ENCODE assay signal across 7 mouse cellular contexts in the genomic region with DNA sequence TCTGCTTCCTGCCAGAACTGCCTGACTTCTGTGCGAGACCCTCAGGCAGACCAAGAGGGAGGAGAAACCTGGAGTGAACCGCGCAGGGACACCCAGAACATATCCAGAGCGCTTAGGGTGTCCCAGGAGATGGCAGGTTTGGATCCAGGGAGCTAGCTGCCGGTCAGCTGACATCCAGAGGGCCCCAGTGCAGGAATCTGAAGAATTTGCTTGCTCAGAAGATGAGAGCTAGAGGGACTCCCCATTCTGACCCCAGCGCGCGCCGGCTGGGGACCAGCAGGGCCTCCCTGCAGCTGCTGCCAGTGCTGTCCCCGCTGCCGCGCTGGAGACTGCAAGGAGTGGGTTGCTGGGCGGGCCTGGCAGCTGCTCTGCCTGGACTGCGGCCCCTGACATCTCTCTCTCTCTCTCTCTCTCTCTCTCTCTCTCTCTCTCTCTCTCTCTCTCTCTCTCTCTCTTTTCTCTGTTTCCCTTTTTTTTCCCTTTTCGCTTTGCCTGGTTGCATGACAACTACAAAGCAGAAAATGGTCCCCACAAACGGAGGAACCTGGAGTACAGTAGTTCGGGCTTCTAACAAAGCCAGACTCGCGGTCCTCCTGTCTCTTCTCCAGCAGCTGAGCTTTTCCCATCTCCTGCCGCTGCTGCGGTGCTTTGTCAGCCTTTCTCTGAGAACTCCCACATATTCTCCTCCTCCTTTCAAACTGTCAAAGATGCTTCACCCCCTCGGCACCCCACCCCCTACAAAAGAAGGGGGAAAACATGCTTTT.
DNase-seq lines count a peak whose midpoint lies in the region; ATAC-seq and TF ChIP-seq lines count a peak whose summit lies in the region.

No protein-coding gene starts in this region.

- peak; percentile 82 for ATAC-seq in heart, embryonic 11.5 days (replicated peaks; ENCODE audit: insufficient number of reproducible peaks, low FRiP score, low TSS enrichment)
- peak; percentile 98 for ATAC-seq in kidney, embryonic 14.5 days (ENCODE audit: low FRiP score, low TSS enrichment)
- ATAC-seq in limb, embryonic 15.5 days (ENCODE audit: insufficient number of reproducible peaks, low FRiP score, low TSS enrichment, low read depth), result peak; percentile 84
- ATAC-seq in midbrain, postnatal 0 days (ENCODE audit: low FRiP score), result peak; percentile 68

- H3K27me3 ChIP-seq in heart, embryonic 11.5 days (ENCODE audit: control insufficient read depth, insufficient read depth, low read length), result no peaks in the 10 kb centered on the region
- H3K27me3 ChIP-seq in kidney, embryonic 14.5 days (ENCODE audit: control insufficient read depth, insufficient read depth, low read length), result no peaks in the 10 kb centered on the region
- no peaks in the 10 kb centered on the region for H3K27me3 ChIP-seq in limb, embryonic 15.5 days
- no peaks in the 10 kb centered on the region for H3K27me3 ChIP-seq in midbrain, postnatal 0 days (ENCODE audit: insufficient read depth, low read length)

- peak overlapping the region; percentile 66 for H3K4me2 ChIP-seq in heart, embryonic 11.5 days
- peak overlapping the region; percentile 64 for H3K4me2 ChIP-seq in kidney, embryonic 14.5 days (replicated peaks; ENCODE audit: low read depth, low read length)
- peak overlapping the region; percentile 74 for H3K4me2 ChIP-seq in limb, embryonic 15.5 days
- peak overlapping the region; percentile 77 for H3K4me2 ChIP-seq in midbrain, postnatal 0 days (ENCODE audit: low read depth, low read length, poor library complexity, severe bottlenecking)

- no peaks in the 10 kb centered on the region for H3K9me3 ChIP-seq in heart, embryonic 11.5 days (replicated peaks; ENCODE audit: control insufficient read depth, low read length)
- no peaks in the 10 kb centered on the region for H3K9me3 ChIP-seq in kidney, embryonic 14.5 days (ENCODE audit: control insufficient read depth, low read length)
- H3K9me3 ChIP-seq in limb, embryonic 15.5 days, result no peaks in the 10 kb centered on the region
- no peaks in the 10 kb centered on the region for H3K9me3 ChIP-seq in midbrain, postnatal 0 days (ENCODE audit: low read length)

- peak overlapping the region; percentile 54 for H3K27ac ChIP-seq in heart, embryonic 11.5 days (ENCODE audit: low read depth, low read length)
- peak overlapping the region; percentile 31; the same call in 1 of the 2 replicates for H3K27ac ChIP-seq in kidney, embryonic 14.5 days (ENCODE audit: low read depth, low read length)
- H3K27ac ChIP-seq in limb, embryonic 15.5 days, result 0 out of 2 replicates have a peak overlapping the region, but pooled peaks have one; percentile 3
- H3K27ac ChIP-seq in midbrain, postnatal 0 days (ENCODE audit: low read depth, low read length), result 0 out of 2 replicates have a peak overlapping the region, but pooled peaks have one; percentile 12

- peak overlapping the region; percentile 60; the same call in 1 of the 2 replicates for H3K9ac ChIP-seq in heart, embryonic 11.5 days (ENCODE audit: low read depth, low read length)
- peak overlapping the region; percentile 45 for H3K9ac ChIP-seq in kidney, embryonic 14.5 days (ENCODE audit: low read depth, low read length)
- no peak overlapping the region for H3K9ac ChIP-seq in limb, embryonic 15.5 days
- H3K9ac ChIP-seq in midbrain, postnatal 0 days (replicated peaks; ENCODE audit: low read length, poor library complexity, severe bottlenecking), result peak overlapping the region; percentile 51; the same call in 1 of the 2 replicates

- no peak for TF ChIP-seq CTCF in midbrain, postnatal 0 days (IDR thresholded peaks at IDR 0.05)

- 1% methylated on average over 21 of the region's 22 CpGs for WGBS in heart, embryonic 11.5 days (ENCODE audit: insufficient replicate concordance)
- WGBS in kidney, embryonic 14.5 days, result under 1% methylated on average over 22 of the region's 22 CpGs
- WGBS in limb, embryonic 15.5 days, result under 1% methylated on average over 22 of the region's 22 CpGs
- 2% methylated on average over 21 of the region's 22 CpGs for WGBS in midbrain, postnatal 0 days

- H3K36me3 ChIP-seq in heart, embryonic 11.5 days (ENCODE audit: control insufficient read depth, insufficient read depth, low read length), result no peaks in the 10 kb centered on the region
- H3K36me3 ChIP-seq in kidney, embryonic 14.5 days (ENCODE audit: control insufficient read depth, insufficient read depth, low read length), result no peaks in the 10 kb centered on the region
- no peaks in the 10 kb centered on the region for H3K36me3 ChIP-seq in limb, embryonic 15.5 days
- no peaks in the 10 kb centered on the region for H3K36me3 ChIP-seq in midbrain, postnatal 0 days (ENCODE audit: insufficient read depth, low read length)

- DNase-seq in adrenal gland, postnatal 10 days, result peak; percentile 51
- DNase-seq in embryo, embryonic 11.5 days (ENCODE audit: low read depth, low spot score), result peak; percentile 58
- peak; percentile 71 for DNase-seq in midbrain, postnatal 0 days (ENCODE audit: low spot score)
- DNase-seq in testis, postnatal 14 days (ENCODE audit: low spot score), result peak; percentile 17

- peak overlapping the region; percentile 34 for H3K4me3 ChIP-seq in heart, embryonic 11.5 days (ENCODE audit: low read depth, low read length)
- peak overlapping the region; percentile 34 for H3K4me3 ChIP-seq in kidney, embryonic 14.5 days (ENCODE audit: low read length)
- peak overlapping the region; percentile 38 for H3K4me3 ChIP-seq in limb, embryonic 15.5 days
- H3K4me3 ChIP-seq in midbrain, postnatal 0 days (ENCODE audit: low read depth, low read length), result peak overlapping the region; percentile 40

- H3K4me1 ChIP-seq in heart, embryonic 11.5 days (ENCODE audit: control insufficient read depth, insufficient read depth, low read length), result no peaks in the 10 kb centered on the region
- H3K4me1 ChIP-seq in kidney, embryonic 14.5 days (ENCODE audit: control insufficient read depth, insufficient read depth, low read length), result 0 out of 2 replicates have a peak, but pooled peaks cover 5% of the 10 kb centered on the region
- 0 out of 2 replicates have a peak, but pooled peaks cover 6% of the 10 kb centered on the region for H3K4me1 ChIP-seq in limb, embryonic 15.5 days
- no peaks in the 10 kb centered on the region for H3K4me1 ChIP-seq in midbrain, postnatal 0 days (ENCODE audit: insufficient read depth, low read length)

Comparison
In these comparisons a context has a peak if more than half of its experiments do, and no peak if none do; other contexts are left out.
1. Peak in every context shown above with its lines: DNase-seq, ATAC-seq, H3K4me3 ChIP-seq and H3K27ac ChIP-seq.
2. DNase-seq: peak in every context shown above with its lines; median percentile 71 in midbrain, postnatal 0 days; 58 in embryo, embryonic 11.5 days; 51 in adrenal gland, postnatal 10 days; 17 in testis, postnatal 14 days.
3. H3K27ac ChIP-seq: peak in every context shown above with its lines; median percentile 54 in heart, embryonic 11.5 days; 31 in kidney, embryonic 14.5 days; 12 in midbrain, postnatal 0 days; 3 in limb, embryonic 15.5 days.